12 mouse cellular contexts compared by ENCODE assay signal in genomic region chr12:53295747-53296146, GRCm38 (mm10). TPM values are rescaled to one million over a fixed set of nuclear protein-coding genes. Genes with fewer than 3 reads are reported as not detected.
DNase-seq lines count a peak whose midpoint lies in the region; ATAC-seq and TF ChIP-seq lines count a peak whose summit lies in the region.
"Had no signal": no experiment of that assay in that cellular context is flagged by ENCODE, and none has a peak within 500 bp of the region (broad histone marks: within the 10 kb centered on the region; RNA-seq: fewer than 3 reads in every experiment).

No protein-coding gene starts in this region.

- H3K36me3 ChIP-seq in hindbrain, embryonic 11.5 days (ENCODE audit: control insufficient read depth, insufficient read depth, low read length): no peaks in the 10 kb centered on the region
- no peaks in the 10 kb centered on the region for H3K36me3 ChIP-seq in hindbrain, postnatal 0 days (ENCODE audit: insufficient read depth, low read length)
- no peaks in the 10 kb centered on the region for H3K36me3 ChIP-seq in kidney, embryonic 15.5 days
- H3K36me3 ChIP-seq: stomach, embryonic 15.5 days had no signal

- H3K27ac ChIP-seq in hindbrain, embryonic 11.5 days (ENCODE audit: low read depth, low read length): no peak overlapping the region
- no peak overlapping the region for H3K27ac ChIP-seq in hindbrain, postnatal 0 days
- no peak overlapping the region for H3K27ac ChIP-seq in kidney, embryonic 15.5 days
- H3K27ac ChIP-seq: stomach, embryonic 15.5 days had no signal

- no peak overlapping the region for H3K4me3 ChIP-seq in hindbrain, embryonic 11.5 days (ENCODE audit: low read depth, low read length)
- no peak overlapping the region for H3K4me3 ChIP-seq in hindbrain, postnatal 0 days (ENCODE audit: low read length)
- H3K4me3 ChIP-seq in kidney, embryonic 15.5 days (replicated peaks): no peak overlapping the region
- H3K4me3 ChIP-seq: stomach, embryonic 15.5 days had no signal

- no peak overlapping the region for H3K9ac ChIP-seq in hindbrain, embryonic 11.5 days (ENCODE audit: low read depth, low read length)
- no peak overlapping the region for H3K9ac ChIP-seq in hindbrain, postnatal 0 days (replicated peaks; ENCODE audit: low read length)
- H3K9ac ChIP-seq in kidney, embryonic 15.5 days: no peak overlapping the region
- H3K9ac ChIP-seq: stomach, embryonic 15.5 days had no signal

- ATAC-seq in hindbrain, embryonic 11.5 days (ENCODE audit: low FRiP score): no peak
- ATAC-seq in hindbrain, postnatal 0 days: no peak
- ATAC-seq in kidney, embryonic 15.5 days (replicated peaks; ENCODE audit: low FRiP score): 0 out of 2 replicates have a peak, but pooled peaks have one; percentile 22
- ATAC-seq in megakaryocyte, adult 5-6 weeks (ENCODE audit: poor library complexity, severe bottlenecking): no peak

- H3K4me2 ChIP-seq in hindbrain, embryonic 11.5 days (replicated peaks; ENCODE audit: low read depth, low read length): no peak overlapping the region
- H3K4me2 ChIP-seq in hindbrain, postnatal 0 days (ENCODE audit: low read depth, low read length): no peak overlapping the region
- H3K4me2 ChIP-seq in kidney, embryonic 15.5 days: no peak overlapping the region
- H3K4me2 ChIP-seq: stomach, embryonic 15.5 days had no signal

- TF ChIP-seq CTCF in hindbrain, postnatal 0 days (IDR thresholded peaks at IDR 0.05; ENCODE audit: low read depth): no peak

- no peaks in the 10 kb centered on the region for H3K27me3 ChIP-seq in hindbrain, embryonic 11.5 days (ENCODE audit: control insufficient read depth, insufficient read depth, low read length)
- no peaks in the 10 kb centered on the region for H3K27me3 ChIP-seq in hindbrain, postnatal 0 days (ENCODE audit: insufficient read depth, low read length)
- no peaks in the 10 kb centered on the region for H3K27me3 ChIP-seq in kidney, embryonic 15.5 days
- H3K27me3 ChIP-seq: CH12.LX; stomach, embryonic 15.5 days had no signal

- H3K4me1 ChIP-seq in hindbrain, embryonic 11.5 days (replicated peaks; ENCODE audit: control insufficient read depth, insufficient read depth, low read length): no peaks in the 10 kb centered on the region; the same call in 1 of the 2 replicates
- H3K4me1 ChIP-seq in hindbrain, postnatal 0 days (ENCODE audit: insufficient read depth, low read length): peaks cover 17% of the 10 kb centered on the region
- peaks cover 7% of the 10 kb centered on the region; the same call in 1 of the 2 replicates for H3K4me1 ChIP-seq in kidney, embryonic 15.5 days

- DNase-seq in hindbrain, embryonic 11.5 days (ENCODE audit: low spot score): peak; percentile 37
- DNase-seq in hindbrain, postnatal 0 days (ENCODE audit: low spot score): no peak
- peak; percentile 43 to 57 for DNase-seq in adrenal gland, postnatal 36 days
- peak; percentile 3 for DNase-seq in lung, postnatal 36 days
- DNase-seq in left cerebral cortex, adult 11 months (ENCODE audit: low spot score): no peak
- DNase-seq in right cerebral cortex, postnatal 14 days: no peak
- DNase-seq: cerebellum, adult 11 months; gastrocnemius, postnatal 36 days had no signal

- no peaks in the 10 kb centered on the region for H3K9me3 ChIP-seq in hindbrain, embryonic 11.5 days (ENCODE audit: control insufficient read depth, low read length)
- H3K9me3 ChIP-seq in hindbrain, postnatal 0 days (ENCODE audit: low read length): no peaks in the 10 kb centered on the region
- no peaks in the 10 kb centered on the region for H3K9me3 ChIP-seq in kidney, embryonic 15.5 days (replicated peaks)
- H3K9me3 ChIP-seq: stomach, embryonic 15.5 days had no signal

- 42% methylated on average over 7 of the region's 7 CpGs for WGBS in hindbrain, embryonic 11.5 days
- WGBS in hindbrain, postnatal 0 days: 38% methylated on average over 7 of the region's 7 CpGs
- 18% methylated on average over 7 of the region's 7 CpGs for WGBS in kidney, embryonic 15.5 days

RNA-seq across cellular contexts. Expression of gene Npas3, which starts 47.3 kb away (rescaled TPM):
- 14.3 and 19.7 TPM in 2 replicates for polyA plus RNA-seq in hindbrain, embryonic 11.5 days (2014; fragmentation: Nextera tagmentation; extraction: Ambion mirVana)
- total RNA-seq in hindbrain, postnatal 0 days (2014; rRNA removed): 53.8 and 61.9 TPM in 2 replicates
- polyA plus RNA-seq in hindbrain, postnatal 0 days (2015; fragmentation: Nextera tagmentation; extraction: Ambion mirVana): 28.0 and 30.3 TPM in 2 replicates
- total RNA-seq in adrenal gland, postnatal 36 days (2021): 1 to 10 TPM; 1.3 to 2.8 TPM
- polyA plus RNA-seq in kidney, embryonic 15.5 days (2015; fragmentation: Nextera tagmentation; extraction: Ambion mirVana): 0.96 and 1.1 TPM in 2 replicates
- not detected in 2 replicates for total RNA-seq in megakaryocyte, adult 5-6 weeks (2015)
- not detected in 2 replicates for total RNA-seq in megakaryocyte, adult 5-6 weeks (2017)

Comparison
In these comparisons a context has a peak if more than half of its experiments do, and no peak if none do; other contexts are left out.
1. DNase-seq: peak in hindbrain, embryonic 11.5 days (single experiment), adrenal gland, postnatal 36 days (2 of 2) and lung, postnatal 36 days (single experiment); none in hindbrain, postnatal 0 days (single experiment), left cerebral cortex, adult 11 months (single experiment) and right cerebral cortex, postnatal 14 days (single experiment).
2. RNA of gene Npas3, which starts 47.3 kb away (total RNA-seq): 53.8 to 61.9 TPM in hindbrain, postnatal 0 days; 1.3 to 2.8 TPM in adrenal gland, postnatal 36 days and not detected in megakaryocyte, adult 5-6 weeks; every median in the first group is over 10 times any median in the second.